Mouse (Mus musculus) megakaryocyte, embryonic 14.5 days (primary cell): ENCODE measurements around the gene Peli1.

ENCODE experiments used
- FLI1 ChIP-seq: IDR thresholded peaks from 2 replicates; pipeline ENCODE4 v1.6.1; 2012; ENCODE audit warnings: low read length, inconsistent platforms, mixed read lengths
- GATA1 ChIP-seq: IDR thresholded peaks from 3 replicates; pipeline ENCODE4 v1.6.1; 2012; ENCODE audit warnings: mixed read lengths, low read length, inconsistent platforms, borderline replicate concordance

- TF ChIP-seq GATA1 (no peak), FLI1 (no peak)
These were observed 32.7 kb upstream of the Peli1 start for GRCm38 (mm10) chr11:21058415-21058781.
